Mouse (Mus musculus): Measurements from ENCODE around the gene Cd80.
"Not testable (repeated sequence)": the region's sequence is repeated elsewhere in the genome, so short reads cannot be mapped to it uniquely, and the experiment has no call there.

Cd80 gene

GRCm38 (mm10) chr16:38455511-38456418 is at the start of gene Cd80:
TSS of gene Cd80 (plus strand) at chr16:38455561.
- DNase-seq: no peak

- no peak for DNase-seq
These were observed 49.1 kb upstream of the Cd80 start for GRCm38 (mm10) chr16:38406293-38406692.

- DNase-seq: no peak
These were observed 48.7 kb upstream of the Cd80 start for GRCm38 (mm10) chr16:38406708-38407107.

GRCm38 (mm10) chr16:38407584-38407983 is 47.8 kb upstream of the Cd80 start:
- DNase-seq: no peak

GRCm38 (mm10) chr16:38408416-38408815 is 46.9 kb upstream of the Cd80 start:
- no peak for DNase-seq

GRCm38 (mm10) chr16:38414953-38415352 is 40.4 kb upstream of the Cd80 start:
- no peak for DNase-seq

- DNase-seq: no peak
These were observed 30.0 kb upstream of the Cd80 start for GRCm38 (mm10) chr16:38425374-38425773.

- no peak for DNase-seq
These were observed 29.6 kb upstream of the Cd80 start for GRCm38 (mm10) chr16:38425799-38426198.

- DNase-seq: no peak
These were observed 23.7 kb upstream of the Cd80 start for GRCm38 (mm10) chr16:38431446-38432185.

GRCm38 (mm10) chr16:38432498-38433425 is 22.6 kb upstream of the Cd80 start, which contains the start of gene Pla1a:
TSS of gene Pla1a (minus strand) at chr16:38433145.
- DNase-seq: no peak

- no peak for DNase-seq
These were observed 21.8 kb upstream of the Cd80 start for GRCm38 (mm10) chr16:38433514-38433913.

GRCm38 (mm10) chr16:38434295-38434795 is 21.0 kb upstream of the Cd80 start:
- DNase-seq: no peak

GRCm38 (mm10) chr16:38439190-38439589 is 16.2 kb upstream of the Cd80 start:
- no peak for DNase-seq

- DNase-seq: no peak
These were observed 15.0 kb upstream of the Cd80 start for GRCm38 (mm10) chr16:38440403-38440802.

GRCm38 (mm10) chr16:38441611-38442010 is 13.8 kb upstream of the Cd80 start:
- DNase-seq: no peak

- DNase-seq: no peak
These were observed 13.1 kb upstream of the Cd80 start for GRCm38 (mm10) chr16:38442216-38442615.

- DNase-seq: no peak
These were observed 11.5 kb upstream of the Cd80 start for GRCm38 (mm10) chr16:38443721-38444464.

- DNase-seq: no peak
These were observed 10.3 kb upstream of the Cd80 start for GRCm38 (mm10) chr16:38445046-38445445.

GRCm38 (mm10) chr16:38445576-38445975 is 9.8 kb upstream of the Cd80 start:
- no peak for DNase-seq

- DNase-seq: not testable (repeated sequence)
These were observed 9.2 kb upstream of the Cd80 start for GRCm38 (mm10) chr16:38446141-38446540.

- DNase-seq: no peak
These were observed 8.0 kb upstream of the Cd80 start for GRCm38 (mm10) chr16:38447366-38447765.

GRCm38 (mm10) chr16:38448458-38448857 is 6.9 kb upstream of the Cd80 start:
- no peak for DNase-seq

Measured in layer of hippocampus, adult 9-11 months (tissue).